Comparison of ENCODE assay signal across 10 mouse cellular contexts in the genomic region with DNA sequence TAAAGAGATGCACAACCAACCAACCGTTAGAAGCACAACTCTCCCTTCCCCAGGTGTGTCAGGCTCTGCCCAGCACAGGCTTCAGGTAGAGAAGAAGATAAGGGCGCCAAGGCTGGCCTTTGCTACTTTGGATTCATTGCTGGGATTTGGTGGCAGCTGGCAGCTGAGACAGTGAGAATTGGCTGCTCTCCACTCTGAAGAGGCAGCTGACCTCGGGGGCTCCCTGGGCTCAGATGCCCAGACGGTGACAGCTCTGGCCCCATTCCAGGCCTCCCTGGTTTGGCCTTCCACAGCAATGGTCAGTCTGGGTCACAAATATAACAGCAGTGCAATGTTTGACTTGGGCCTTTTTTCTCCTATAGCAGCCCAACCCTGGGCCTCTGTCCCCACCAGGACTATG.
A peak's percentile ranks its signal among the peaks of the same experiment; 100 is the strongest.
DNase-seq lines count a peak whose midpoint lies in the region; ATAC-seq and TF ChIP-seq lines count a peak whose summit lies in the region.
"Had no signal": no experiment of that assay in that cellular context is flagged by ENCODE, and none has a peak within 500 bp of the region (broad histone marks: within the 10 kb centered on the region; RNA-seq: fewer than 3 reads in every experiment).

No protein-coding gene starts in this region.

- H3K4me3 ChIP-seq in heart, embryonic 12.5 days: no peak overlapping the region
- H3K4me3 ChIP-seq in cerebellum, adult 2 months (replicated peaks; ENCODE audit: insufficient read depth, low read depth, low read length): no peak overlapping the region
- H3K4me3 ChIP-seq in left cerebral cortex, adult 2 months: no peak overlapping the region
- H3K4me3 ChIP-seq: embryonic facial prominence, embryonic 13.5 days; lung, embryonic 15.5 days had no signal

- peak; percentile 31 for DNase-seq in heart, adult 8-10 months (ENCODE audit: low spot score)
- DNase-seq in Muller cell, postnatal 12 days (ENCODE audit: inconsistent ontology term): peak; percentile 89
- DNase-seq in cerebellum, adult 2 months: peak; percentile 57 to 64
- DNase-seq in heart, postnatal 10 days: peak; percentile 74 to 78
- no peak for DNase-seq in right cerebral cortex, adult 18-20 months
- DNase-seq in ovary, postnatal 14 days (ENCODE audit: low spot score): no peak
- no peak for DNase-seq in left cerebral cortex, adult 2 months (ENCODE audit: extremely low spot score in 1 of 2, low spot score in 2 of 2)

- no peaks in the 10 kb centered on the region for H3K36me3 ChIP-seq in heart, embryonic 12.5 days
- H3K36me3 ChIP-seq: embryonic facial prominence, embryonic 13.5 days; lung, embryonic 15.5 days had no signal

- no peak overlapping the region for H3K9ac ChIP-seq in heart, embryonic 12.5 days
- H3K9ac ChIP-seq: embryonic facial prominence, embryonic 13.5 days; lung, embryonic 15.5 days had no signal

- no peaks in the 10 kb centered on the region for H3K9me3 ChIP-seq in heart, embryonic 12.5 days (replicated peaks)
- H3K9me3 ChIP-seq: embryonic facial prominence, embryonic 13.5 days; lung, embryonic 15.5 days had no signal

- ATAC-seq in heart, embryonic 12.5 days (ENCODE audit: insufficient number of reproducible peaks, low FRiP score): no peak

- peaks cover 16% of the 10 kb centered on the region for H3K4me1 ChIP-seq in heart, embryonic 12.5 days (replicated peaks)
- no peaks in the 10 kb centered on the region for H3K4me1 ChIP-seq in cerebellum, adult 2 months (ENCODE audit: control insufficient read depth, insufficient read depth, low read length)
- H3K4me1 ChIP-seq: embryonic facial prominence, embryonic 13.5 days had no signal

- WGBS in heart, embryonic 12.5 days: 39% methylated on average over 4 of the region's 4 CpGs
- WGBS in cerebellum, adult 2 months: 15% methylated on average over 4 of the region's 4 CpGs

- H3K27me3 ChIP-seq in heart, embryonic 12.5 days (replicated peaks): no peaks in the 10 kb centered on the region
- H3K27me3 ChIP-seq in cerebellum, adult 2 months (ENCODE audit: control insufficient read depth, insufficient read depth, low read length): no peaks in the 10 kb centered on the region
- H3K27me3 ChIP-seq: lung, embryonic 15.5 days had no signal

- intact Hi-C loops in heart, postnatal 10 days (cut with DNase I): no loop called here
- intact Hi-C loops in left cerebral cortex, adult 2 months (cut with DNase I): loop anchor here (5.0 kb wide), 1 partner anchor 49 kb away; no protein-coding TSS in a partner anchor

- H3K27ac ChIP-seq in heart, embryonic 12.5 days (ENCODE audit: poor library complexity, severe bottlenecking): no peak overlapping the region
- no peak overlapping the region for H3K27ac ChIP-seq in cerebellum, adult 2 months (ENCODE audit: insufficient read depth, low read length)
- no peak overlapping the region for H3K27ac ChIP-seq in left cerebral cortex, adult 2 months
- H3K27ac ChIP-seq: embryonic facial prominence, embryonic 13.5 days; lung, embryonic 15.5 days had no signal

- no peak for TF ChIP-seq POLR2A in cerebellum, adult 2 months (IDR thresholded peaks at IDR 0.05; ENCODE audit: borderline replicate concordance, insufficient read depth, low read length)

- H3K4me2 ChIP-seq in heart, embryonic 12.5 days: no peak overlapping the region
- H3K4me2 ChIP-seq: embryonic facial prominence, embryonic 13.5 days; lung, embryonic 15.5 days had no signal

- TF ChIP-seq CTCF in cerebellum, adult 2 months (IDR thresholded peaks at IDR 0.05; ENCODE audit: borderline replicate concordance, insufficient read depth, low read depth, low read length): no peak
- TF ChIP-seq CTCF in left cerebral cortex, adult 2 months (IDR thresholded peaks at IDR 0.05): no peak

Comparison
In these comparisons a context has a peak if more than half of its experiments do, and no peak if none do; other contexts are left out.
1. DNase-seq: peak in heart, adult 8-10 months (single experiment), Muller cell, postnatal 12 days (single experiment), cerebellum, adult 2 months (2 of 2) and heart, postnatal 10 days (2 of 2); none in right cerebral cortex, adult 18-20 months (single experiment), ovary, postnatal 14 days (single experiment) and left cerebral cortex, adult 2 months (0 of 2).